Mouse (Mus musculus) heart, embryonic 16.5 days (tissue): ENCODE measurements around the gene Ntrk1. TPM values are rescaled to one million over a fixed set of nuclear protein-coding genes. Genes with fewer than 3 reads are reported as not detected.

Experiments used
- ATAC-seq: fragments of 200-750 bp; cut with Nextera tagmentation; replicated peaks from 2 replicates; pipeline ENCODE4 v1.8.0; 2017; ENCODE audit warnings: moderate number of reproducible peaks; ENCODE audit not compliant: insufficient read depth, low FRiP score; ENCODE audit errors: extremely low read depth
- H3K27ac ChIP-seq: fragments of 300-500 bp; sonication (generic); 2 replicates; pipeline ENCODE4 v1.5.1; 2014; ENCODE audit warnings: mild to moderate bottlenecking, low read length, control low read depth, moderate library complexity
- H3K27me3 ChIP-seq: fragments of 300-500 bp; sonication (generic); 2 replicates; pipeline ENCODE4 v1.6.1; 2014; ENCODE audit warnings: low read length, mixed read lengths; ENCODE audit not compliant: control insufficient read depth, insufficient read depth
- H3K36me3 ChIP-seq: fragments of 300-500 bp; sonication (generic); 2 replicates; pipeline ENCODE4 v1.6.1; 2014; ENCODE audit not compliant: control insufficient read depth, insufficient read depth
- H3K4me1 ChIP-seq: fragments of 300-500 bp; sonication (generic); 2 replicates; pipeline ENCODE4 v1.6.1; 2014; ENCODE audit warnings: low read length, mixed read lengths; ENCODE audit not compliant: control insufficient read depth, insufficient read depth
- H3K4me2 ChIP-seq: fragments of 300-500 bp; sonication (generic); 2 replicates; pipeline ENCODE4 v1.6.1; 2014; ENCODE audit warnings: low read depth, mild to moderate bottlenecking, control low read depth, low read length
- H3K4me3 ChIP-seq: fragments of 300-500 bp; sonication (generic); 2 replicates; pipeline ENCODE4 v1.5.1; 2014; ENCODE audit warnings: mild to moderate bottlenecking, control low read depth, low read length
- H3K9ac ChIP-seq: fragments of 300-500 bp; sonication (generic); 2 replicates; pipeline ENCODE4 v1.6.1; 2014; ENCODE audit warnings: low read length, control low read depth
- H3K9me3 ChIP-seq: fragments of 300-500 bp; sonication (generic); replicated peaks from 2 replicates; pipeline ENCODE4 v1.6.1; 2016; ENCODE audit warnings: low read length; ENCODE audit not compliant: control insufficient read depth
- WGBS: fragments of 180-500 bp; shearing (Covaris S2); extraction: QIAGEN DNeasy Blood & Tissue Kit; methylation state at CpG from one replicate; pipeline ENCODE4 v1.1.7; 2014; 5-methylcytosine and 5-hydroxymethylcytosine counted together
- polyA plus RNA-seq: library from polyadenylated mRNA; unstranded; fragments of >200 nt; fragmentation: Nextera tagmentation; extraction: Ambion mirVana; gene quantifications from 2 replicates; pipeline ENCODE4 v1.2.1, GENCODE M21; 2015

Gene Ntrk1
- polyA plus RNA-seq, 1 experiment from 2014 or later, result 0.39 TPM

DNA sequence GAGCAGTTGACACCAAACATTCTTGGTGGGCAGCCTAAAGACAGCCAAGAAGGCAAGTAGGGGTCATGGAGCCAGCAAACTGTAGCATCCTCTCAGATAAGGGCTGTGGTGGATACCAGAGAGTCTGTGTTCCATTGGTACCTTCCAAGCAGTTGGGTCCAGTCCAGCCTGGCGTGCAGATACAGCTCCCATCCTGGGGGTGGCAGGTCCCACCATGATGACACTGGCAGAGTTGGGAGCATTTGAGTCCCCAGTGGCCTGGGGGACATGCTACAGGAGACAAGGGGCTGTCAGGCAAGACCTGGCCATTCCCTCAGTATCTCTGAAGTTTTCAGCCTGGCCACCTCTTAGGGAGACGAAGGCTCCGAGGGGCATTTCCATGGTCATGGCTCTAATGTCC is 42.4 kb downstream of the Ntrk1 start:
- Histone ChIP-seq H3K4me1 (peaks cover 5% of the 10 kb centered on the region; the same call in 1 of the 2 replicates), H3K4me3 (no peak overlapping the region), H3K27me3 (peaks cover 2% of the 10 kb centered on the region; the same call in 1 of the 2 replicates), H3K36me3 (peaks cover 5% of the 10 kb centered on the region; the same call in 1 of the 2 replicates), H3K9ac (no peak overlapping the region), H3K27ac (no peak overlapping the region), H3K9me3 (no peaks in the 10 kb centered on the region), H3K4me2 (no peak overlapping the region)
- ATAC-seq, result no peak
- 83% methylated on average over 3 of the region's 3 CpGs for WGBS

DNA sequence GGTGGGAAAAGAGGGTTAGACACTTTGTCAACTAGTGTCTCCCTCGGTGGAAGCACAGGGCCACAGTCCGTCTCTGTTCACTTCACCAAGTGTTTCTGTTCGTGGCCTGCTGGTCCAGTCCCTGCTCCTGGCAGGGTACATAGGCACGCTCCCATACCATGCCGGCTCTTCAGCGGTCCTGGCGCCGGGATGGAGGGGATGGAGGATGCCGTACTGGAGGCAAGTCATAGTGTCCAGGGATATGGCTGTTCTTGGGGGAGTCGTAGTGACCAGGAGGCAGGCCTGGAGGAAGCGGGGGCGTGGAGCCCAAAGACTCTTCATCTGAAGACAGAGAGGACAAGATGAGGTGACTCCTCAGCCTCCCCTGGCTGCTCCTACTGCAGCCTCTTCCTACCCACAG is 45.0 kb downstream of the Ntrk1 start:
- peaks cover 5% of the 10 kb centered on the region; the same call in 1 of the 2 replicates for H3K36me3 ChIP-seq
- no peak overlapping the region for H3K9ac ChIP-seq
- no peaks in the 10 kb centered on the region for H3K9me3 ChIP-seq
- H3K4me2 ChIP-seq, result no peak overlapping the region
- H3K27ac ChIP-seq, result no peak overlapping the region
- H3K4me3 ChIP-seq, result no peak overlapping the region
- ATAC-seq, result no peak
- H3K27me3 ChIP-seq, result peaks cover 2% of the 10 kb centered on the region; the same call in 1 of the 2 replicates
- WGBS, result 85% methylated on average over 12 of the region's 12 CpGs
- H3K4me1 ChIP-seq, result peaks cover 3% of the 10 kb centered on the region; the same call in 1 of the 2 replicates

DNA sequence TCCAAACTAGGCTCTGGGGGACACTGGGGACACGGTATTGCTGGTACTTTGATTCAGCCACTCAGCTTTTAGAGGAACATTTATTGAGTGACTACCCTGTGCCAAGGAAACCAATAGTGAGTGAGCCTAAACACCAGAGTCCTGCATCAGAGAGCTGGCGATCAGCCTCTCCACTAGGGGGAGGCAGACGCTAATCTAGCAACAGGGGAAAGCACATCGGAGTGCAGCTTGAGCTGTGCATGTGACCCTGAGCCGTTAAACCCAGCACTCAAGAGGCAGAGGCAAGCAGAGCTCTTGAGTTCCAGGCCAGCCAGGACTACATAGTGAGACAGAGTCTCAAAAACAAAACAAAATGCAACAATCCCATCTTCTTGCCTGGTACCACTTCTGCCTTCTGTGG is 45.9 kb downstream of the Ntrk1 start:
- no peak overlapping the region for H3K27ac ChIP-seq
- no peak overlapping the region for H3K4me3 ChIP-seq
- no peak overlapping the region for H3K4me2 ChIP-seq
- H3K27me3 ChIP-seq, result peaks cover 2% of the 10 kb centered on the region; the same call in 1 of the 2 replicates
- H3K4me1 ChIP-seq, result peaks cover 3% of the 10 kb centered on the region; the same call in 1 of the 2 replicates
- H3K36me3 ChIP-seq, result peaks cover 5% of the 10 kb centered on the region; the same call in 1 of the 2 replicates
- ATAC-seq, result peak; percentile 55; the same call in 1 of the 2 replicates
- 16% methylated on average over 5 of the region's 5 CpGs for WGBS
- no peak overlapping the region for H3K9ac ChIP-seq
- H3K9me3 ChIP-seq, result no peaks in the 10 kb centered on the region

DNA sequence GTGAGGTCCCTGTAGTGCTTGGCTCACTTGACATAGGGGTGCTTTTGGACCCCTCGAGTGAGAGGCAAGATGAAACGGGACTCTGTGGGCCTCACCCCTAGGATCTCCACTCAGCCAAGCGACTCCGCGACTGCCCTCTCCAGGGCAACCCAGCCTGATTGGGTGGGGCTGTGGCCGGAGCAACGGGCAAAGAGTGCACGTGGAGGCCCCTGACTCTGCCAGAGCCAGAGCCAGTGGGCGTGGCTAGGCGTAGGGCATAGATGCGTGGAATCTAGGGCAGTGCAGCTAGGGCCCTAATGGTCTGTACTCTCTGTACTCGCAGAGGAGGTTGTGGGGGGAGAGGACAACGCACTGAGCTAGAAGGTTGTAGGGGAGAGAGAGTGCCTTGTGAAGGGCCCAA is 46.5 kb downstream of the Ntrk1 start, which contains the start of gene Lrrc71:
Gene Lrrc71, minus strand, starts transcription at position 195 of the 400 bp plus-strand sequence.
- Histone ChIP-seq H3K27me3 (peaks cover 2% of the 10 kb centered on the region; the same call in 1 of the 2 replicates), H3K4me3 (no peak within 1 kb of the TSS), H3K9ac (no peak within 1 kb of the TSS; the same call in 1 of the 2 replicates), H3K9me3 (no peaks in the 10 kb centered on the region), H3K27ac (no peak within 1 kb of the TSS), H3K4me2 (no peak within 1 kb of the TSS), H3K36me3 (peaks cover 5% of the 10 kb centered on the region; the same call in 1 of the 2 replicates), H3K4me1 (peaks cover 3% of the 10 kb centered on the region; the same call in 1 of the 2 replicates)
- ATAC-seq, result 0 out of 2 replicates have a peak, but pooled peaks have one; percentile 16
- 45% methylated on average over 13 of the region's 13 CpGs for WGBS

DNA sequence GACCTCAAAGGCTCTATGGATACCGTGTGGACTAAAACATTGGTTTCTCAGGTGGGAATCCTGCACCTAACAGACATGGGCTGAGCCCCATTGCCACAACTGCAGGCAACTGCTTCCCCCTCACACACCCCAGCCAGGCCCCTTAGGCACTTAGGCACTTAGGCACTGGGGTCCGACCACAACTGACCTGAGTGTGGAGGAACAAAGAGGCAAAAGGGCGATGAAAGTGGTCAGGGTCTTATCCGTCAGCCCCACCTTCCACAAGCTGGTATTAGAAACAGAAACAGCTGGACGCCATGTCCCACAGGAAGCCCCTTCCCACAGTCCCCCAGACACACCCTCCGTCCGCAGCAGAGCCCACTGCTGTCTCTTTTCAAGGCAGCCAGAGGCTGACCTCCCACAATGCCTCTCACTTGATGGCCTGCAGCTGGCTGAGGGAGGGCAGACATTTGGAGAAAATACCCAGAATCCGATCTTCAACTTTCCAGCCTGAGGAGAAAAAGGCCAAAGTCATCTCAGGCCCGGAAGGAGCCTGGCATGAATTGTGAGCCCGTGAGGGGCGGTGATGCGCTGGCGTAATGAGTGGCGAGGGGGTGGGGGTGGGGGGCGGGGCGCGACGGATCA is 49.8 kb downstream of the Ntrk1 start:
- Histone ChIP-seq H3K4me3 (peak overlapping the region; percentile 17), H3K9ac (peak overlapping the region; percentile 28; the same call in 1 of the 2 replicates), H3K36me3 (no peaks in the 10 kb centered on the region; the same call in 1 of the 2 replicates), H3K27me3 (peaks cover 2% of the 10 kb centered on the region; the same call in 1 of the 2 replicates), H3K4me2 (peak overlapping the region; percentile 49), H3K4me1 (peaks cover 6% of the 10 kb centered on the region), H3K27ac (no peak overlapping the region), H3K9me3 (no peaks in the 10 kb centered on the region)
- WGBS, result 27% methylated on average over 18 of the region's 18 CpGs
- no peak for ATAC-seq

GRCm38 (mm10) chr3:87743927-87744326 is 51.0 kb downstream of the Ntrk1 start:
- no peaks in the 10 kb centered on the region; the same call in 1 of the 2 replicates for H3K27me3 ChIP-seq
- H3K36me3 ChIP-seq, result no peaks in the 10 kb centered on the region; the same call in 1 of the 2 replicates
- H3K27ac ChIP-seq, result no peak overlapping the region
- WGBS, result 87% methylated on average over 4 of the region's 4 CpGs
- peaks cover 6% of the 10 kb centered on the region for H3K4me1 ChIP-seq
- no peaks in the 10 kb centered on the region for H3K9me3 ChIP-seq
- H3K4me3 ChIP-seq, result no peak overlapping the region
- no peak for ATAC-seq
- H3K9ac ChIP-seq, result no peak overlapping the region
- no peak overlapping the region for H3K4me2 ChIP-seq

DNA sequence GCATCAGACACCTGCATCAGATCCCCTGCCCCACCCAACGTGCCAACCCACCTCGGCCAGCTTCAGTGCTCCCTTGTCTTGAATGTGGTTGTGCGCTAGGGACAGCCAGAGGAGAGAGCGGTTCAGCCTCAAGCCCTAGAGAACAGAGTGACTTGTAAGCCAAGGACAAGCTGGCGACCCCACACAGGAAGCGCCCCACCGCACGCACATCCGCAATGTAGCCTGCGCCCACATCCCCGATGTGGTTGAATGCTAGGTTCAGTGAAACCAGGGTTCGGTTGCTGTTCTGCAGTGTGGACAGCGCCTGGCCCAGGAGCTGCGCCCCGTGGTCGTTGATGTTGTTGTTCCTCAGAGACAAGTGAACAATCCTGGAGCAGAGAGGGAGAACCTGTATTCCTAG is 52.2 kb downstream of the Ntrk1 start:
- Histone ChIP-seq H3K4me2 (no peak overlapping the region), H3K27me3 (no peaks in the 10 kb centered on the region), H3K4me3 (no peak overlapping the region), H3K36me3 (peaks cover 3% of the 10 kb centered on the region; the same call in 1 of the 2 replicates), H3K9me3 (no peaks in the 10 kb centered on the region), H3K27ac (no peak overlapping the region), H3K9ac (no peak overlapping the region), H3K4me1 (peaks cover 3% of the 10 kb centered on the region; the same call in 1 of the 2 replicates)
- no peak for ATAC-seq
- 75% methylated on average over 16 of the region's 16 CpGs for whole genome bisulfite sequencing

DNA sequence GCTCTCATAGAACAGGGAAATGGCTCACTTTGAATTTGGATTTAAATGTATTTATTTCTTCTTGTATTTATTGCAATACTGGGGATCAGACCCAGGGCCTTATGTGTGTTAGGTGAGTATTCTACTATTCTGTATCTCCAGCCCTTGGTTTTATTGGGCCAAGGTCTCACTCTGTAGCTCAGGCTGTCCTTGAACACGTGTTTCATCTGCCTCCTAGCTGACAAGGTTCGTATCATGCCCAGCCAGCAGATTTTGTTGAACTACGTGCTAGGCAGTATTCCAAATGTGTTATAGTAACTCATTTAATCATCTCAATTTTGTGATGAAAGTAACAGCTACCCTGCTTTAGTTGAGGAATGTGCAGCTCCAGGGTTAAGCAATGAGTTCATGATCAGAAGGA is 52.9 kb downstream of the Ntrk1 start:
- no peaks in the 10 kb centered on the region for H3K9me3 ChIP-seq
- 72% methylated on average over 3 of the region's 3 CpGs for WGBS

DNA sequence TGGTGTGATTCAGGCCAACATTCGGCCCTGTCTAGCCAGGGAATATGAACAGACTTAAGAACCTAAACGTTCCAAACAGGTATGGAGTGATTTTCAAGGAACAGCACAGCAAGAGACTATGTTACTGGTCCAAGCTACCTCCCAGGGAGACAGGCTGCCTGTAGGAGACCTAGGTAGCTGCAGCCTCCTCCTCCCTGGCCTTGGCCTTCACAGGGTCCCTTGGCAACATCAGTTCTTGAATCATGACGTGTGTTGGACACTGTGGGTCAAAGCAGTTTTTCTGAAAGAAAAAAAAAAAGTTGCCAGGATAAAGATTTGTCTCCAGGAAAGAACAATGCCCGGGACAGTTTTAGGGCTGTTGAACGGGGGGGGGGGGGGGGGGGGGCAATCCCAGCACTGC is 56.1 kb downstream of the Ntrk1 start:
- H3K4me3 ChIP-seq, result no peak overlapping the region
- no peaks in the 10 kb centered on the region for H3K9me3 ChIP-seq
- H3K36me3 ChIP-seq, result peaks cover 30% of the 10 kb centered on the region
- H3K4me2 ChIP-seq, result no peak overlapping the region
- ATAC-seq, result no peak
- no peak overlapping the region for H3K27ac ChIP-seq
- 90% methylated on average over 5 of the region's 5 CpGs for WGBS
- H3K4me1 ChIP-seq, result peaks cover 3% of the 10 kb centered on the region; the same call in 1 of the 2 replicates
- H3K27me3 ChIP-seq, result no peaks in the 10 kb centered on the region
- no peak overlapping the region for H3K9ac ChIP-seq

More for the DNA sequence above, 52.9 kb downstream of the Ntrk1 start:
- Histone ChIP-seq H3K27ac (no peak overlapping the region), H3K27me3 (no peaks in the 10 kb centered on the region), H3K9ac (no peak overlapping the region), H3K4me1 (peaks cover 3% of the 10 kb centered on the region; the same call in 1 of the 2 replicates), H3K4me2 (no peak overlapping the region), H3K4me3 (no peak overlapping the region), H3K36me3 (peaks cover 6% of the 10 kb centered on the region)
- ATAC-seq, result no peak
